Mouse (Mus musculus) cerebellum, adult 9-10 months (tissue): ENCODE measurements at regions not wholly inside any gene's neighbourhood (a gene's known extent, or its start where the extent isn't known, plus 50 kb on each side); places are given as distances from the start of the nearest gene placed in this dataset.
A peak's percentile ranks its signal among the peaks of the same experiment; 100 is the strongest.

Experiments
- DNase-seq: peaks from one replicate; pipeline ENCODE4 v3.0.0; 2022

- no peak for DNase-seq
Measured at GRCm38 (mm10) chr1:159398643-159399042, 124.9 kb upstream of the Tnr start.

- DNase-seq, result no peak
Measured at GRCm38 (mm10) chr1:159406317-159406716, 117.3 kb upstream of the Tnr start.

GRCm38 (mm10) chr1:159406781-159407180 lies 116.8 kb upstream of the Tnr start:
- DNase-seq, result no peak

GRCm38 (mm10) chr1:159413374-159413773 lies 110.2 kb upstream of the Tnr start:
- DNase-seq, result peak; percentile 10

GRCm38 (mm10) chr1:159415656-159416055 lies 107.9 kb upstream of the Tnr start:
- DNase-seq, result no peak

GRCm38 (mm10) chr1:159417176-159417575 lies 106.4 kb upstream of the Tnr start:
- no peak for DNase-seq

- DNase-seq, result no peak
Measured at GRCm38 (mm10) chr1:159419301-159419965, 104.1 kb upstream of the Tnr start.

- DNase-seq, result no peak
Measured at GRCm38 (mm10) chr1:159420189-159420588, 103.4 kb upstream of the Tnr start.

GRCm38 (mm10) chr1:159423694-159424093 lies 99.9 kb upstream of the Tnr start:
- no peak for DNase-seq

- no peak for DNase-seq
Measured at GRCm38 (mm10) chr1:159429926-159430325, 93.6 kb upstream of the Tnr start.

GRCm38 (mm10) chr1:159433521-159433920 lies 90.0 kb upstream of the Tnr start:
- DNase-seq, result no peak

GRCm38 (mm10) chr1:159440770-159441169 lies 82.8 kb upstream of the Tnr start:
- DNase-seq, result no peak

GRCm38 (mm10) chr1:159444093-159444492 lies 79.5 kb upstream of the Tnr start:
- DNase-seq, result no peak

GRCm38 (mm10) chr1:159445465-159445864 lies 78.1 kb upstream of the Tnr start:
- no peak for DNase-seq

- no peak for DNase-seq
Measured at GRCm38 (mm10) chr1:159451462-159451861, 72.1 kb upstream of the Tnr start.

- DNase-seq, result no peak
Measured at GRCm38 (mm10) chr1:159460876-159461275, 62.7 kb upstream of the Tnr start.

- DNase-seq, result no peak
Measured at GRCm38 (mm10) chr1:159470941-159471340, 52.6 kb upstream of the Tnr start.
